Comparison of ENCODE assay signal across 8 mouse cellular contexts in genomic region chr11:6402515-6403510, GRCm38 (mm10). TPM values are rescaled to one million over a fixed set of nuclear protein-coding genes. Genes with fewer than 3 reads are reported as not detected.
DNase-seq lines count a peak whose midpoint lies in the region; ATAC-seq and TF ChIP-seq lines count a peak whose summit lies in the region.
"Had no signal": no experiment of that assay in that cellular context is flagged by ENCODE, and none has a peak within 500 bp of the region (broad histone marks: within the 10 kb centered on the region; RNA-seq: fewer than 3 reads in every experiment).

No protein-coding gene starts in this region.

- 88% methylated on average over 19 of the region's 19 CpGs for WGBS in midbrain, embryonic 10.5 days
- WGBS in midbrain, embryonic 15.5 days = 86% methylated on average over 19 of the region's 19 CpGs
- WGBS in lung, postnatal 0 days = 85% methylated on average over 18 of the region's 19 CpGs

- peak; percentile 57 for DNase-seq in midbrain, embryonic 10.5 days (ENCODE audit: low spot score)
- DNase-seq in Patski (ENCODE audit: low read depth, low spot score) = no peak
- peak; percentile 77 to 85 for DNase-seq in cerebellum, postnatal 10 days
- peak; percentile 60 for DNase-seq in lung, postnatal 0 days (ENCODE audit: low spot score)
- peak; percentile 63 to 66 for DNase-seq in spleen, postnatal 36 days (ENCODE audit: low spot score in 2 of 2)

- H3K9ac ChIP-seq in midbrain, embryonic 15.5 days = no peak overlapping the region
- H3K9ac ChIP-seq in lung, postnatal 0 days (replicated peaks; ENCODE audit: low read depth) = no peak overlapping the region
- H3K9ac ChIP-seq: neural tube, embryonic 13.5 days had no signal

- peaks cover 91% of the 10 kb centered on the region for H3K36me3 ChIP-seq in midbrain, embryonic 10.5 days
- H3K36me3 ChIP-seq in midbrain, embryonic 15.5 days (replicated peaks) = peaks cover 77% of the 10 kb centered on the region
- peaks cover 32% of the 10 kb centered on the region for H3K36me3 ChIP-seq in lung, postnatal 0 days (ENCODE audit: insufficient read depth, low read length)

- no peak for ATAC-seq in midbrain, embryonic 15.5 days (replicated peaks)
- ATAC-seq in Patski = peak; percentile 61
- peak; percentile 72 for ATAC-seq in inflammation-experienced regulatory T-cells, adult 6 months
- no peak for ATAC-seq in lung, postnatal 0 days

- no peak overlapping the region for H3K4me3 ChIP-seq in midbrain, embryonic 10.5 days
- H3K4me3 ChIP-seq in midbrain, embryonic 15.5 days = no peak overlapping the region
- H3K4me3 ChIP-seq in lung, postnatal 0 days (ENCODE audit: low read depth, low read length) = no peak overlapping the region
- H3K4me3 ChIP-seq: neural tube, embryonic 13.5 days had no signal

- no peak overlapping the region for H3K4me2 ChIP-seq in midbrain, embryonic 15.5 days
- no peak overlapping the region for H3K4me2 ChIP-seq in lung, postnatal 0 days (replicated peaks; ENCODE audit: low read depth, low read length)
- H3K4me2 ChIP-seq: neural tube, embryonic 13.5 days had no signal

- no peak for TF ChIP-seq EP300 in lung, postnatal 0 days (IDR thresholded peaks at IDR 0.05)

- TF ChIP-seq CTCF in Patski (IDR thresholded peaks at IDR 0.05) = no peak
- peak; percentile 84 for TF ChIP-seq CTCF in lung, postnatal 0 days (IDR thresholded peaks at IDR 0.05)

- POLR2A ChIA-PET in Patski (lab: Charles Lee) = interaction anchor here (0.5 to 2.7 kb wide), 2 partner anchors 9 to 851 kb away, joined by 3 to 8 read pairs; no protein-coding TSS in a partner anchor

- H3K27me3 ChIP-seq in midbrain, embryonic 10.5 days (ENCODE audit: low read depth, poor library complexity, severe bottlenecking) = no peaks in the 10 kb centered on the region
- H3K27me3 ChIP-seq in midbrain, embryonic 15.5 days (replicated peaks) = no peaks in the 10 kb centered on the region
- no peaks in the 10 kb centered on the region for H3K27me3 ChIP-seq in Patski
- H3K27me3 ChIP-seq in lung, postnatal 0 days (replicated peaks; ENCODE audit: insufficient read depth, low read length) = no peaks in the 10 kb centered on the region
- H3K27me3 ChIP-seq: neural tube, embryonic 13.5 days had no signal

- CTCF ChIA-PET in Patski (lab: Charles Lee) = interaction anchor here (0.6 to 3.8 kb wide), 4 partner anchors 8 to 21 kb away, joined by 4 to 32 read pairs (median 4); no protein-coding TSS in a partner anchor

- in situ Hi-C loops in Patski (cut with MboI; ENCODE audit: low pct_unique_long_range_greater_than_20kb) = no loop called here

- H3K4me1 ChIP-seq in midbrain, embryonic 10.5 days = peaks cover 13% of the 10 kb centered on the region
- H3K4me1 ChIP-seq in midbrain, embryonic 15.5 days = peaks cover 7% of the 10 kb centered on the region
- H3K4me1 ChIP-seq in lung, postnatal 0 days (ENCODE audit: insufficient read depth, low read depth, low read length) = peaks cover 30% of the 10 kb centered on the region

- H3K9me3 ChIP-seq in midbrain, embryonic 10.5 days (replicated peaks) = no peaks in the 10 kb centered on the region
- no peaks in the 10 kb centered on the region for H3K9me3 ChIP-seq in midbrain, embryonic 15.5 days
- no peaks in the 10 kb centered on the region for H3K9me3 ChIP-seq in lung, postnatal 0 days (ENCODE audit: low read length)
- H3K9me3 ChIP-seq: neural tube, embryonic 13.5 days had no signal

- no peak overlapping the region for H3K27ac ChIP-seq in midbrain, embryonic 10.5 days (replicated peaks)
- H3K27ac ChIP-seq in midbrain, embryonic 15.5 days = no peak overlapping the region
- H3K27ac ChIP-seq in lung, postnatal 0 days (ENCODE audit: low read length) = no peak overlapping the region
- H3K27ac ChIP-seq: neural tube, embryonic 13.5 days had no signal

RNA-seq across cellular contexts. Expression of gene Ppia, which starts 12.4 kb away (rescaled TPM):
- polyA plus RNA-seq in midbrain, embryonic 10.5 days (2016; fragmentation: Nextera tagmentation; extraction: Ambion mirVana) = 5,494 and 6,336 TPM in 2 replicates
- 3,416 and 3,418 TPM in 2 replicates for polyA plus RNA-seq in midbrain, embryonic 15.5 days (2015; fragmentation: Nextera tagmentation; extraction: Ambion mirVana)
- polyA plus RNA-seq in Patski (2021) = 3,491 TPM
- 1,000 to 10,000 TPM; 2,486 to 3,282 (median 2,929) TPM for polyA plus RNA-seq in inflammation-experienced regulatory T-cells, adult 6 months (2017; shearing (Covaris generic))
- 3,011 and 3,180 TPM in 2 replicates for polyA plus RNA-seq in lung, postnatal 0 days (2015; fragmentation: Nextera tagmentation; extraction: Ambion mirVana)

RNA-seq across cellular contexts. Expression of gene Zmiz2, which starts 13.9 kb away (rescaled TPM):
- polyA plus RNA-seq in midbrain, embryonic 10.5 days (2016; fragmentation: Nextera tagmentation; extraction: Ambion mirVana) = 13.8 and 18.6 TPM in 2 replicates
- polyA plus RNA-seq in midbrain, embryonic 15.5 days (2015; fragmentation: Nextera tagmentation; extraction: Ambion mirVana) = 39.0 and 41.0 TPM in 2 replicates
- 46.9 TPM for polyA plus RNA-seq in Patski (2021)
- 10 to 100 TPM; 40.6 to 60.2 (median 44.9) TPM for polyA plus RNA-seq in inflammation-experienced regulatory T-cells, adult 6 months (2017; shearing (Covaris generic))
- 8.6 and 8.7 TPM in 2 replicates for polyA plus RNA-seq in lung, postnatal 0 days (2015; fragmentation: Nextera tagmentation; extraction: Ambion mirVana)

RNA-seq across cellular contexts. Expression of gene H2afv, which starts 41.4 kb away (rescaled TPM):
- polyA plus RNA-seq in midbrain, embryonic 10.5 days (2016; fragmentation: Nextera tagmentation; extraction: Ambion mirVana) = 961 and 1,033 TPM in 2 replicates
- polyA plus RNA-seq in midbrain, embryonic 15.5 days (2015; fragmentation: Nextera tagmentation; extraction: Ambion mirVana) = 250 and 290 TPM in 2 replicates
- 147 TPM for polyA plus RNA-seq in Patski (2021)
- polyA plus RNA-seq in inflammation-experienced regulatory T-cells, adult 6 months (2017; shearing (Covaris generic)) = 100 to 1,000 TPM; 131 to 311 (median 156) TPM
- polyA plus RNA-seq in lung, postnatal 0 days (2015; fragmentation: Nextera tagmentation; extraction: Ambion mirVana) = 259 and 268 TPM in 2 replicates

Comparison
In these comparisons a context has a peak if more than half of its experiments do, and no peak if none do; other contexts are left out.
1. ATAC-seq: peak in Patski (single experiment) and inflammation-experienced regulatory T-cells, adult 6 months (single experiment); none in midbrain, embryonic 15.5 days (single experiment) and lung, postnatal 0 days (single experiment).